Mouse (Mus musculus) heart, adult 18-20 months (tissue): ENCODE results near the gene Arrdc5. TPM values are rescaled to one million over a fixed set of nuclear protein-coding genes. Genes with fewer than 3 reads are reported as not detected.
A peak's percentile ranks its signal among the peaks of the same experiment; 100 is the strongest.

Experiments
- DNase-seq, 2 experiments: peaks; one replicate each; pipeline ENCODE4 v3.0.0; 2021 to 2022; ENCODE audit warnings: mixed read lengths in 1 of 2
- total RNA-seq, 2 experiments: library from RNA; stranded (reverse); gene quantifications; 2 replicates each; pipeline ENCODE4 v1.2.3; 2021

Gene Arrdc5
- total RNA-seq, 2 experiments from 2014 or later: not detected

DNA sequence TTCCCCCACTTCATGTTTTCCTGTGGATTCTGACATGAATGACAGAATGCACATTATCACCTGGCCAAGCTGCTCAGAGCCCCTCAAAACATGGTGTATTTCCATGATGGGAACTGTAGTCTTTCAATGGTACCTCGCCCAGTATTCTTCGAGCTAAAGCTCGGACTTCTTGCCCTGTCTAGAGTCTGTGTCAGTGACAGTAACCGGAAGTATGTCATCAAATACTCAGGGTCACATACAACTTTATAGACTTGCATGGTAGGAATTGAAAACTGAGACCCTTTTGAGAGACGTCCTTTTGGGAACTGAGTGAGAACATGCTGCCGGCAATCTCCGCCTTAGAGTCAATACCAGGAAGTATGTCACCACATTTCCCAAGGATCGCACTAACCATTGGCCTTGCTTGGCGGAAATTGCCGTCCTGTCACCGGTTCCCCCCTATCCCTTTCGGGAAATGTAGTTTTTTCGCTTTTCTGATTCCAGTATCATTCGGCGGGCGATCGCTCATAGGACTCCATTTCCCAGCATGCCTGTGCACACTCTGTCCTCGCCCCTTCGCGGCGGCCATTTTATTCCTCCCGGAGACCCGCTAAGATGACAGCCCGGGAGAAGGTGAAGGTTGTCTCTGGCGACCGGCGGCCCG, 43.7 kb downstream of the Arrdc5 start, which contains the start of gene Fem1a:
Gene Fem1a (plus strand): TSS at position 572 of the 643 bp plus-strand sequence.
- peak; percentile 95 to 99 for DNase-seq

DNA sequence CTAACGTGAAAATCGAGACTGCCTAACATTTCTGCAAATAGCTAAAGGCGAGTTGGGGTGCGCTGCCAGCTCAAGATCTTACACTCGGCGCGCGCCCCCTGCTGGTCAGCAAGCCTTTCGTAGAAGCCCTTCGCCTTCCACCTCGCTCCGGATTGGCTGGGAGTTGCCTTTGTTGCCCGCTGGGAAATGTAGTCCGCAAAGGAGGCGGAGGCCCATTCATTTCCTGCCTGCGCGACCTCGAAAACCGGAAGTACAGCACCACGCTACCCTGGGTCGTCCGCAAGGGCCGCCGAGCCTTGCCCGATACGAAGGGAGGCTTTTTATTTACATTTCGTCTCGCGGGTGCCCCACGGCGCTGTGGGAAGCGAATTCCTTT, 44.2 kb downstream of the Arrdc5 start:
- peak; percentile 99 for DNase-seq

- peak in 1 of 2 experiments; percentile 52 for DNase-seq
Observed at GRCm38 (mm10) chr17:56255429-56255828, 44.7 kb downstream of the Arrdc5 start.

DNA sequence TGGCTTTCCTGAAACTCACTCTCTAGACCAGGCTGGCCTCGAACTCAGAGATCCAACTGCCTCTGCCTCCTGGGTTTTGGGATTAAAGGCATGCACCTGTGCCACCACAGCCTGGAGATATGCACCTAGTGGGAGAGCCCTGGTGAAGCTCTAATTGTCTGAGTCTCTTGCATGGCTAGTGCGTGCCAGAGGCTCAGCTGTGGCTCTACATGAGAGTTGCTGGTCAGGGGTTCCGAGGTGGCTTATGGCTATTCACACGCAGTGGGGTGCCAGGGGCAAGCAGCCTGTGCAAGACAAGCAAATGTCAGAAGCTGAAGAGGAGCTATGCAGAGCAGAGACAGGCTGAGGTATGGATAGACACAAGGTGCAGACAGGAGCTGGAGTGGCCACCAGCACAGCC, 45.4 kb downstream of the Arrdc5 start:
- no peak for DNase-seq

- DNase-seq: peak; percentile 64 to 83
Observed at GRCm38 (mm10) chr17:56251136-56251829, 48.8 kb downstream of the Arrdc5 start.

DNA sequence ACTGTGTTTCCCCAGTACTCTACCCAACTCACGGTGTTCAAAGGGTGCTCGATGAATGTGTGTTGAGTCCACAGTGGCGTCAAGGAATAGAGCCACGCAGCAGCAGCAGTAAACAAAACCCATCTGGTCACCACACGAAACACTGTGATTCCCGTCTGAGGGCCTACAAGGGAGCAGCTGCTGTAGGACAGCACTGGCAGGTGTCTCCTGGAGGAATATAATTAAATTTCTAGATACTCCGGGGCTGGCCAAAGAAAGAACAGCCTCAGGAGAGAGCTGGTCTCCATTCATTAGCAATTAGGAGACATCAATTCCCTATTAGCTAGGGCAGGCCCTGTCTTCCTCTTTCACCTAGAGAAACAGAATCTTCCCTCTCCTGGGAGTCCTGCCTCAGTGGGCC, 54.5 kb downstream of the Arrdc5 start:
- DNase-seq: no peak

Other genes with a start within 250 kb of the Arrdc5 start
- 10 to 100 TPM; 51.4 to 57.0 TPM for gene Ubxn6, start 225.3 kb downstream of the Arrdc5 start, total RNA-seq
- 10 to 100 TPM; 30.6 to 37.2 TPM for gene Hdgfl2, start 220.7 kb downstream of the Arrdc5 start, total RNA-seq
- gene Plin4, start 190.5 kb downstream of the Arrdc5 start, total RNA-seq: 100 to 1,000 TPM; 118 to 175 TPM
- 100 to 1,000 TPM; 166 TPM for gene Plin5, start 182.7 kb downstream of the Arrdc5 start, total RNA-seq
- 10 to 100 TPM; 56.2 to 65.4 TPM for gene Lrg1, start 178.3 kb downstream of the Arrdc5 start, total RNA-seq
- 10 to 100 TPM; 12.5 to 13.5 TPM for gene Sema6b, start 159.9 kb downstream of the Arrdc5 start, total RNA-seq
- gene Tnfaip8l1, start 137.8 kb downstream of the Arrdc5 start, total RNA-seq: 1 to 10 TPM; 1.3 to 1.5 TPM
- gene Mydgf, start 116.4 kb downstream of the Arrdc5 start, total RNA-seq: 10 to 100 TPM; 25.4 to 26.1 TPM
- gene Dpp9, start 81.4 kb downstream of the Arrdc5 start, total RNA-seq: 10 to 100 TPM; 43.7 to 44.3 TPM
- gene Fem1a, start 43.5 kb downstream of the Arrdc5 start, total RNA-seq: 100 to 1,000 TPM; 115 to 117 TPM
- gene Ticam1, start 23.5 kb downstream of the Arrdc5 start, total RNA-seq: 1 to 10 TPM; 9.1 to 9.2 TPM
- 100 to 1,000 TPM; 178 to 190 TPM for gene Plin3, start 7.4 kb downstream of the Arrdc5 start, total RNA-seq
- gene Uhrf1, start 3.0 kb upstream of the Arrdc5 start, total RNA-seq: 1 to 10 TPM; 1.4 to 2.5 TPM
- gene Kdm4b, start 25.8 kb upstream of the Arrdc5 start, total RNA-seq: 10 to 100 TPM; 29.6 to 30.3 TPM
- gene Ptprs, start 176.2 kb upstream of the Arrdc5 start, total RNA-seq: 10 to 100 TPM; 50.3 to 54.3 TPM
- gene Znrf4, start 212.1 kb upstream of the Arrdc5 start, total RNA-seq: not detected